Mouse (Mus musculus): Measurements from ENCODE around the gene Farp2.
"Not testable (repeated sequence)": the region's sequence is repeated elsewhere in the genome, so short reads cannot be mapped to it uniquely, and the experiment has no call there.

Gene Farp2

GRCm38 (mm10) chr1:93511585-93512350 lies at the start of gene Farp2:
Gene Farp2 (plus strand): TSS chr1:93512079.
- peak; percentile 89 for DNase-seq

DNA sequence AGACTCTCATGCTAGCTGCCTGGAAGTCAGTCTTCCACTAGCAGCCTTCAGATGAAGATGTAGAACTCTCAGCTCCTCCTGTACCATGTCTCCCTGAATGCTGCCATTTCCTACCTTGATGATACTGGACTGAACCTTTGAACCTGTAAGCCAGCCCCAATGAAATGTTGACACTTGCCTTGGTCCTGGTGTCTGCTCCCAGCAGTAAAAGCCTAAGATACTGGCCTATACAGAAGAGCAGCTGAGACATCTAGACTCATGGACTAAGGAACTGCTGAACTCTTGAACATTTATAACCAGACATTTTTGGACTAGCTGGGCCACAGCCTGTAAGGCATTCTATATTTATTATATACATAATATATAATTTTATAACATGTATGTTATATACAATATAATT lies 46.8 kb upstream of the Farp2 start:
- DNase-seq, result no peak

- no peak for DNase-seq
Measured at GRCm38 (mm10) chr1:93465746-93466145, 46.1 kb upstream of the Farp2 start.

DNA sequence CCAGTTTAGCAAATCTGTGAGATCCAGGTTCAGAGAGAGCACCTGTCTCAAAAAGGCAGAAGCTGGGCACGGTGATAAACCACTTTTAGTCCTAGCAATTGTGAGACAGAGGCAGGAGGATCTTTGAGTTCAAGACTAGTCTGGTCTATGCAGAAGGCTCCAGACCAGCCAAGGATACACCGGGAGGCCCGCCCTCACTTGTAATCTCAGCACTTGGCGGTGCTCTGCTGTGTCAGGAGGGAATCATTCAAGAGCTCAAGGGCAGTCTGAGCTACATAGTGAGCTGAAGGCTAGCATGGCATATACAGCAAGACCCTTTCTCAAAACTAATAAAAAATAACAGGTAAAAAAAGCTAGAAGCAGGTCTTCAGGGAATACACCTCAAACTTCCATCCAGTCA lies 43.3 kb upstream of the Farp2 start:
- no peak for DNase-seq

DNA sequence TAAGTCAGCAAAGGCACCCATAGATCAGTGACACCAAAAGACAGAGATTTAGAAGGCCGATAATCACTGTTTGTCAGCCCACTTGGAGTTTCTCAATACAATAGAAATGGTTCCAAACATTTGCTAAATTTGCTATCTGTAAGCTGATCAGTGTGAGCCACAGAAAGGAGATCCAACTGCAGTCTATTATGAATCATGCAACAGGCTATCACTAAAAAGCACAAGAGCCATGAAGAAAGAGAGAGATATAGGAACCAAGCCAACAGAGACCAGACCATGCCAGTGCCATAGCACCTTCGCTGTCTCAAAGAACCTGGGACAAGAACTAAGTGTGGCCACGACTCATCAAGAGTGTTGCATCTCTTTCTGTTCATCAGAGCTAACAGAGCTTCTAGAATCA lies 36.2 kb upstream of the Farp2 start:
- DNase-seq, result no peak

- DNase-seq, result peak; percentile 98
Measured at GRCm38 (mm10) chr1:93477758-93478585, 33.9 kb upstream of the Farp2 start.

DNA sequence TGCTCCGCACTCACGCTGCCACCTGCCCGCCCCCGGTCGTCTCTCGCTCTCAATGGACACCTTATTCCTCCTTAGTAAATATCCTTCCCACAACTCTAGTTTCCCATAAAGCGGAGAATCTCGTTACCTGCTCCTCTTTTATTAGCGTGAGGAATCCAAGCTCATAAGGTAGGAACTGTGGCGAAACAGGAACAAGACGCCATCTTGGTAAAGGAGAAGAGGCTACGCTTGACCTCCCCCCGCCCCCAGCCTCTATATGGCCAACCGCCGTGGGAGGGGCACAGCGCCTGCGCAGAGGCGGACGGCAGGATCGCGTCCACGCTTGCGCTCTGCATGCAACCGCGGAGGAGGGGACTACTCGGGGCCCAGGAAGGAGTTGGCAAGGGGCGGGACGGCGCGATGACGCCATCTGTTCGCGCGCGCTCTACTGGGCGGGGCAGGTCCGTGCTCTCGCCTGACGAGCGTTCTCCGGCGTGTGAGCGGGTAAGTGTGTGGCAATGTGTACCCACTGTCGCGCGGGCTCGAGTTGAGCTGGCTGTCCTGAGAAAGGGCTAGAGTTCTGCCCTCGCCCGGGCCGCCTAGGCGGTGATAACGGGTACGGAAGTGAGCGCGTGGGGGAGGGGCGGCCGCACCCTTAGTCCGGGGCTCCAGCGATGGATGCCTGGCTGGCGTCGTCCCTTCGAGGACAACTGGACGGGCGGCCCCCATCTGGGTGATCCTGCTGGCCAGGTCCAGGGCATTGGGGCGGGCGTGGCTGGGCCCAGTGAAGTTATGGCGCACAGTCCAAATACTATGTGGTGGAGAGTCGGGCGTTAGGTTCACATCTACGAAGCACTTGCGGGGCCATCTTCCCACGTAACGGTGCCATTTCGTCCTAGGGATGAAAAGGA lies 33.0 kb upstream of the Farp2 start, which contains the start of gene Hdlbp:
Gene Hdlbp (minus strand): TSS at position 230 of the 890 bp plus-strand sequence.
- DNase-seq, result peak; percentile 99

- no peak for DNase-seq
Measured at GRCm38 (mm10) chr1:93479476-93480083, 32.3 kb upstream of the Farp2 start.

GRCm38 (mm10) chr1:93486302-93486701 lies 25.6 kb upstream of the Farp2 start:
- DNase-seq, result not testable (repeated sequence)

GRCm38 (mm10) chr1:93495312-93495711 lies 16.6 kb upstream of the Farp2 start:
- DNase-seq, result no peak

GRCm38 (mm10) chr1:93506944-93507676 lies 4.8 kb upstream of the Farp2 start:
- DNase-seq, result no peak

GRCm38 (mm10) chr1:93508576-93508975 lies 3.3 kb upstream of the Farp2 start:
- not testable (repeated sequence) for DNase-seq

- no peak for DNase-seq
Measured at GRCm38 (mm10) chr1:93512351-93512690, 442 bp downstream of the Farp2 start.

DNA sequence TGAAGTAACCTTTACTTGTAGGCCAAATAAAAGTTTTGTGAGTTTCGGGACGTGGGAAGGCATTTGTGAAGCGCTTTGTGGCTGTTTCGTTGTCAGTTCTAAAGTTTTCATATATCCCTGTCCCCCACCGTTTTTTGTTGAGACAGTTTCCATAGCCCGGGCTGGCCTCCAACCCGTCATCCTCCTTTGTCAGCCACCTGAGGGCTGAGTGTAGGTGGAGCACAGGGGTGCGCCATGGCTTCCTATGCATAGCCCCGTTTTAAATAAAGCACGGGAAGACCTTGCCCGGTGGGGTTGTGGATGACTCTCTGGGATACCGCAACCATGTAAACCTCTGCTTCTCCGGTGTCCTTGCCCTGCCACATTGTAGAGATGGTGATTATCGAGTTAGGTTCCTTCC lies 1.3 kb downstream of the Farp2 start:
- no peak for DNase-seq

- DNase-seq, result no peak
Measured at GRCm38 (mm10) chr1:93521491-93521890, 9.6 kb downstream of the Farp2 start.

DNA sequence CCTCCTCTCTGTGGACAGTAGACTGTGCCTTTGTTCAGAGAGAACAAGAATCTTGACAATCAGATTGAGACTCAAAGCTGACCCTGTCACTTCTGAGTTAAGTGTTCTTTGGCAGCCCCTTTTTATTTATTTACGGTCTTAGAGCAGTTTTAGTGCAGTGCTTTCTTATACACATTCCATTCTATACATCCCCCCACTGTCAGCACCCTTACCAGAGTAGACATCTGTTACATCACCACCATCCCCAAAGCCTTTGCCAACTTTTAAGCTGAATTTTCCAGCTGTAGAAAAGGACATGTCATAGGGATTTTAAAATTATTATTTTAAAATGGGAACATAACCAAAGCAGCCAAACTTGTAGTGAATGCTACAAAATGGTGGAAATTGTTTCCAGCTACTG lies 10.4 kb downstream of the Farp2 start:
- no peak for DNase-seq

DNA sequence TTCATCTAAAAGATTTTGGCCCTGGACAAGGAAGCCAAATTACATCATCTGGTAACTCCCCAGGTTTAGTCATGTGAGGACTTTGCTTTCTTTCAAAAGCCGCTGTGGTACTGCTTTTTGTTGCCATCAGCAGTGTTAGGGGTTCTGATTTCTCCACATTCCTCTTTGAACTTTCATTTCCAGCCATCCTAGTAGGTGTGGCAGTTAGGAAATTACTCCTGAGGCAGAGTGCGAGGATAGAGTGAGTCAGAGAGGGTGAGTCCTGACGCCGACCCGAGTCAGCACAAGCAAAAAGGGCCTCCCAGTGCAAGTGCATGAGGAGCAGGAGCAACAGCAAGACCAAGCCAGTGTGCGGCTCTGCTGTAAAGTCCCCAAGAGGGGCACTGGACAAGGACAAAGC lies 17.9 kb downstream of the Farp2 start:
- DNase-seq, result no peak

DNA sequence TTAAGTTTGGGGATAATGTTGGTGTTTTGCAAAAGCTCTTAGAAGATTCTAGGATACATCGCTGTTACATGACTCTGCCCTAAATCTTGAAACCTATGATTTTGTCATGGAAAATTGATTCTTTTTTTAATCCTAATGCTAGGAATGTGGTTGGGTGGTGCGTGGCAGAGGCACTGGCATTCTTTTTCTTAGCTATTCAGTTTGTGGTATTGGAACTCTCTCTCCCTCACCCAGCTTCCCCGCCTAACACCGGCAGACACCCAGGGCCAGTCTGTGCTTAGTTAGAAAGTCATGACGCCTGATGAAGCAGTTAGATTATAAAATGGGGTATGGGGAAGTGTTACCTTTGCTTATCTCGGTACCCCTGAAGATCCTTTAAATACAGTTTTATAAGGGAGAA lies 25.3 kb downstream of the Farp2 start:
- DNase-seq, result no peak

DNA sequence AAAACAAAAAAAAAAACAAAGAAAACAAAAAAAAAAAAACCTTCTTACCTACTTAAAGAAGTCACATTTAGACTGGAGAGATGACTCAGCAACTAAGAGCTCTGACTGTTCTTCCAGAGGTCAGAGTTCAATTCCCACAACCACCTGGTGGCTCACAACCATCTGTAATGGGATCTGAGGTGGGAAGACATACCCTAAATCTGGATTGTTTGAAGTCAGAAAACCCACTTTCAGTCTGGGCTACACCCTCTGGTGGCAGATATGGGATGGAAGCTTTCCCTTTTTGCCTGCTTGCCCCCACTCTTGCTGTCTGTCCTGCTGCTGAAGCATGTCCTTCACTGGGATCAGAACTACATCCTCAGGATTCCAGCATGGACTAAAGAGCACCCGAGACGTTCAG lies 31.3 kb downstream of the Farp2 start:
- DNase-seq, result no peak

DNA sequence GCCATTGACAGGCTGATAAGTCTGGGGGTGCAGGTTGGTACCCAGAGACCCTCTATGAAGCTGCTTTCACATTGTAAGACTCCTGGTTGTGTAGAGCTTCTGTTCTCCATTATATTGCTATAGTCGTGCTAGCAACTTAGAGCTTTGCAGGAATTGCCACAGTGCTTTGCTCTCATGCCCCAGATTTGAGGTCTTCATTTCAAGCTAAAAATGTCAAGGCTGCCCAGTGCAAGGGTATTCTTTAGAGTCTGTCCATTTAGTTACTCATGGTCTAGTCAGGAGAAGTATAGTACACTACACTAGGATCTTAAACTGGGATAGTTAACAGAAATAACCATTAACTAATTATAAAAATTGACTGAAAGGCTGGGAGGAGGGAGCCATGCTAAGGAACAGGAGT lies 35.4 kb downstream of the Farp2 start:
- no peak for DNase-seq

DNA sequence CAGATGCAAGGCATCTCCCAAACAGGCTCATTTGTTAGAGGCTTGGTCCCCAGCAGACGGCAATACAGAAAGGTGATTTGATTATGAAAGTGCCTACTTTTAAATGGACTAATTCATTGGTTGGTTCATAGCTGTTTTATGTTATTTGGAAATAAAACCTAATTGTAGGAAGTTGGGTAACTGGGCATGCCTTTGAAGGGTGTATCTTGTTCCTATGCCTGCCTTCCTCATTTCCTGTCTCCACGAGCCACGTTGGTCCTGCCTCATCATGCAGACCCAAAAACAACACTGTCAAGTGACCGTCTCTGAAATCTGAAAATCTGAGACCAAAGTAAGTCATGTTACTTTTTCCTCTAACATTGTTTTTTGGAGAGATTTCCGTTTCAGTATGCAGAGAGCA lies 39.5 kb downstream of the Farp2 start:
- no peak for DNase-seq

- no peak for DNase-seq
Measured at GRCm38 (mm10) chr1:93563224-93563623, 51.3 kb downstream of the Farp2 start.
